Mouse (Mus musculus): ENCODE data around the gene Il21.
A peak's percentile ranks its signal among the peaks of the same experiment; 100 is the strongest.

The Il21 gene

GRCm38 (mm10) chr3:37232586-37233222, at the start of gene Il21:
TSS of gene Il21 (minus strand) at chr3:37232636.
- no peak for DNase-seq

DNA sequence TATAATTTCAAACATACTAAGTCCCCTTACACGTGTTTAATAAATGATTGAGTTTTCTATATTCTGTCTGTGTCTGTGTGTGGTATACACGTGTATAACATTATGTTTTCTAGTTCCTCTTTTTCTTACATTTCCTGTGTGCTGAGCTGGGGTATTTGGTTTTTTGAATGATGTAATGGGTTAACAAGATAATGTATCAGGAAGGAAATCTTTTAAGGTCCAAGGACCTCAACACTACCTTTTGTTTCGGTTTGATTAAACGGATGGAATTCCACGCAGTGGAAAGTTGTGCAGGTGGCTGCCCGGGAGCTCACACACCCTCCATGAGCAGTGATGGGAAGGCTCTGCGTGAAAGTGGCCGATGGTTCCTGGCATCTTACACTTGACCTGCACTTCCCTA, 48.4 kb upstream of the Il21 start:
- no peak for DNase-seq

- no peak for DNase-seq
Observed at GRCm38 (mm10) chr3:37280221-37280620, 47.8 kb upstream of the Il21 start.

- no peak for DNase-seq
Observed at GRCm38 (mm10) chr3:37274661-37275060, 42.2 kb upstream of the Il21 start.

GRCm38 (mm10) chr3:37273092-37273491, 40.7 kb upstream of the Il21 start:
- DNase-seq = no peak

DNA sequence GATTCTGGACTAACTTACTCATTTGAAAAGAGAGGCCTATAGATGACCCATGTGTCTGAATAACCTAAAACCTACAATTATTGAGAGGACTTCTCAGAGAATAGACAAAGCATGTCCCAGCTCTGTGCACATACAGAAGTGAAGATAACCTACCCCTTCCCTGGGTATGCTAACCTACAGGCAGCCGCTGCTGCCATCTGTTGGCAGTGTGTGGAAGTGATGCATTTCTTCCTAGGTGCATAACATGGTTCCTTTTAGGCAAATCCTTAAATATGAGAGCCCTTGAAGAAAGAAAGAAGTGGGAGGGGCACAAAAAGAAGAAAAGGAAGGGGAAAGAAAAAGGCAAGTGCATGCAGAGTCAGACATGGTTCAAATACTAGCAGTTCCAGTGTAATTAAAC, 38.8 kb upstream of the Il21 start:
- DNase-seq = peak; percentile 32 to 37

GRCm38 (mm10) chr3:37269926-37270325, 37.5 kb upstream of the Il21 start:
- no peak for DNase-seq

DNA sequence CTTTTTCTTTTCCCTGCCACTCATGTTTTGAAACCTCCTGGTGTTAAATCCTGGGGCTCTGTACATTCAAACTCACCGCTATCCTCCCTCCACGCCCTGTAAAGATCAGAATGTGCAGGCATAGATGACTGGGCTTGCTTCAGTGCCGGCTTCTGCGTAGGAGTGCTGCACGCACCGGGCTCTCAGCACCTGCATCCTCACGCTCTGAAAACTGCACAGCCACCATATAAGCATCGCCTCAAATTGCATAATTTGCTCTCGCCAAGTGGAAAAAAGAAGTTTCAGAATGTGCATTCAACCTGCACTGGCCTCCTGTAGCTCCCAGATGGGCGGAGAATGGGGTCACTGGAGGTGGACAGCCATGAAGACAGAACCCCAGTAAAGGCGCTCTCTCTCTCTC, 35.9 kb upstream of the Il21 start:
- DNase-seq = no peak

GRCm38 (mm10) chr3:37259331-37259999, 27.0 kb upstream of the Il21 start:
- no peak for DNase-seq

GRCm38 (mm10) chr3:37257776-37258175, 25.3 kb upstream of the Il21 start:
- DNase-seq = no peak

DNA sequence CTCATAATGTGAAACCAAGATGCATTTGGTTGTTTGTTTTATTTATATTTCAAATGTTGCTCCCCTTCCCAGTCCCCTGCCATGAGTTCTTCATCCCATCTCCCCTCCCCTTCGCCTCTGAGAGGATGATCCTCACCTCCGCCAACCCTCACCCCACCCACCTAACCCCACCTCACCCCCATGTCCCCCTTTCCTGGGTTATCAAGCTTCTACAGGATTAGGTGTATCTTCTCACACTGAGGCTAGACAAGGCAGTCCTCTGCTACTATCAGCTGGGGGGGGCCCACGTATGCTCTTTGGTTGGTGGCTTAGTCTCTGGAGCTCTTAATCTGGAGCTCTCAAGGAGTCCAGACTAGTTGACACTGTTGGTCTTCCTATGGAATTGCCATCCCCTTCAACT, 18.5 kb upstream of the Il21 start:
- DNase-seq = no peak

- no peak for DNase-seq
Observed at GRCm38 (mm10) chr3:37235025-37235424, 2.6 kb upstream of the Il21 start.

GRCm38 (mm10) chr3:37231153-37231552, 1.3 kb downstream of the Il21 start:
- no peak for DNase-seq

DNA sequence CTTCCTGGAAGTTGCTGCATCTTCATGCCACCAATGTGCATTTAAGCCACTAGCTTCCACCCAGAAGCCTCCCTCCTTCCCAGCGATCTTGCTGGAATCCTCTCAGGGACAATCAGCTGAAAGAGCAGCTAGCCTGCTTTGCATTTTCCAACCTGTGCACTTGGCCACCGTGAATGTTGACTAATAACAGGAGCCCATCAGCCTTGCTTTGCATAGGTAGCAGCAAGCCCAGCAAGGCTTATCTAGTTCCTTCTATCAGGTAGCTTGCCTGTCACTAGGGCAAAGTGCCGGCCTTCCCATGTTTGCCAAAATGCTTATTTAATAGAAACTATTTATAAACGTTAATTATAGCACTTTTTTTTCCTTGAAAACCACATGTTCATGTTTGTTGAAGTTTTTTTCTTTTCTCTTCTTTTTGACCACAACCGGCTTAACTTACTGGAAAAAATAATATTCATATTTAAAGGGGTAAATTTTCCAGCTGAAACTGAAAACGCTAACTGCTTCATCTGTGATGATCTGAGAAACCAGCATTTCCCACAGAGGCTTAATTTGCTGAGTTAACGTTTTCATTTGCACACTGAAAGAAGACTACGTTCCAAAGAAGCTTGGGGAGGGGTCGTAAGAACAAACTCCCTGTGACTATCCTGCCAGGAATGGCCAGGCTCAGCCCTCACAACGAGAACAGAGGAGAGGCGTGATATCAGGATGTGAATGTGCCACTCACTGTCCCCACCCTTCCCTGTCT, 3.2 kb downstream of the Il21 start:
- no peak for DNase-seq

DNA sequence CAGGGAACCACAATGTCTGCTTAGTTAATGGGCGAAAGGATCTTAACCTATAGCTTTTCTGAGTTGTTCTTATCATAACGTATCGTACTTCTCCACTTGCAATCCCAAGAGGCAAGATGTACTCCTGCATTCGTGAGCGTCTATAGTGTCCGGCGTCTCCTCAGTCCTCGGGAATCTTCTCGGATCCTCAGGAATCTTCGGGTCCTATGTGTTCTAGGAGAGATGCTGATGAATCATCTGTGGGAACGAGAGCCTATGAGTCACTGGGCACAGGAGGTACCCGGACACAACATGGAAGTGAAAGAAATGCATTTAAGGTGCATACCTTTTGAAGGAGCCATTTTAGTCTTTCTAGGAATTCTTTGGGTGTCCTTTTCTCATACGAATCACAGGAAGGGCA, 7.3 kb downstream of the Il21 start:
- DNase-seq = no peak

DNA sequence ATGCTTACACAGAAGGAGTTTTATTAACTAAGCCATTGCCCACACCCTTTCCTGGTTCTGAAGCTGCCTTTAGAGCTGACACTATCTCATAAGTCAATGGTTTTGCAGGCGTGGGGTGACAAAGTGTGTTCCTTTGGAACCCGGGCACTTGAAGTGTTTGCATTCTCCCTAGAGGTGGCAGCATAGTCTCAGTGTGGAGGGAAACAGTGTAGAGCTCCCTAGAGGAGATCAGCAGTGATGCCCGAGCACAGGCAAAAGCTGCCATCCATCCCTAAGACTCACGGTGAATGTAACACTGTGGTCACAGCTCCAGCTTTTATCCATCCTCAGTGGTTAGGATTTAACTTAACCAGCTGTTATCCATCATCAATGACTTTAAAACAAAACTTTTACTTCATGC, 13.4 kb downstream of the Il21 start:
- peak; percentile 22 to 34 for DNase-seq

DNA sequence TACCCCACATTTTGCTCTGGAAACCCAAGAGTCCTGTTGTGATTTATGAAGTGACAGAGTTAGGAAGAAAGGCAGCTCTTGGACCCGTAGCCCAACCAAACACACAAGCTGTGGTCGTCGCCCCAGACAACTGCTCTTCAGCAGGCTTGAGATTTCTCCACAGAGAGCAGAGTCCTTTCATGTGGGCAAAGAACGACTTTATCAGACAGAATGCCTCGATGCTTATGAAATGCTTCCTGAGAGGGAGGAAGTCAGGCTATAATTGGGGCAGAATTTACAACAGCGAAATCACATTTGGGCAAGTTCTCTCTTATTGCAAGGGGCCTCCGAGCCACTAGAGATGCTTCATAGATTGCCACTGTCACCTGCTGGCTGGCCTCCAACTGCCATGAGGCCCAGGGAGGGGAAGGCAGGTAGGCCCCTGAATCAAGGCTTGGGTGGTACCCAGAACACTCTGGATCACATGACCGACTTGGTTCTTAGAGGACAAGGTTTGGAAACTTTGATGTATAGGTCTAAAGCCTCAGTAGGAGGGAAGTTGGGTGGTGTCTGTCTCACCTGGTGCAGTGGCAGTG, 27.1 kb downstream of the Il21 start:
- DNase-seq = no peak

DNA sequence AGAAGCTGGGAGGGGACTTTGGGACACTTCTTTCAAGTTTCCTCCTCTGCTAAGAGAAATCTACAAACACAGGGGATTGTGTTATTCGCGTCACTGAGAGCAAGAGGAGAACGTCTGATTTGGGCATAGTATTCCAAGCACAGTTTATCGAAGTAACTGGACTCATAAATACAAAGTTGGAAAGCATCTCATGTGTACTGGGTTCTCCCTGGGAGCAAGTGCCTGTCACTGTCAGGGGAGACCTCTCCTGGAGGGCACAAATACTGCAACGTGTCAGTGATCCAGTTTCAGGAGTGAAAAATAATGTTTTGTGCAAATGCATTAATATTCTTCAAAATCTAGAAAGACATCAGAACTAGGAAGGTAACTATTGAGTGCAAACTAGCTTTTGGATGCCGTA, 27.9 kb downstream of the Il21 start:
- peak; percentile 7 to 22 for DNase-seq

DNA sequence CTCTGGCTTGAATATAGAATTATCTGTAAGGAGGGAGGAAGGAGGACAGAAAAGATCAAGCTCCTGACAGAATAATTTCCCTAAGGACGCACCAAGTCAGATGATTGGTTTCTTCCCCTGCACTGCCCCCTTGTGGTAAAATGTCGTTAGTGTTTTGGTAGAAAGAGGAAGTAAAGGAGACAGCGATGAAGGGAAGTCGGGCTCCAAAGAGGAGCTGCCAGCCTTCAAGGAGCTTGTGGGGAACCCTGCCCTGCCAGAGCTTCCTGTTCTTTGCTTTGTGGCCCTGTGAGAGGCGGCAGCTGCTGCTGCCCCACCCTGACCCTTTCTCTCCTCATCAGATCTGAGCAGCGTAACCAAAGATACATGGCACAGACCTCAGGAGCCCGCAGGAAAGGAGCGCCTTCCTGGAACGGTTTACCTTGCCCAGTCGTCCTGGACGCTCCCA, 28.4 kb downstream of the Il21 start:
- peak; percentile 66 to 69 for DNase-seq

DNA sequence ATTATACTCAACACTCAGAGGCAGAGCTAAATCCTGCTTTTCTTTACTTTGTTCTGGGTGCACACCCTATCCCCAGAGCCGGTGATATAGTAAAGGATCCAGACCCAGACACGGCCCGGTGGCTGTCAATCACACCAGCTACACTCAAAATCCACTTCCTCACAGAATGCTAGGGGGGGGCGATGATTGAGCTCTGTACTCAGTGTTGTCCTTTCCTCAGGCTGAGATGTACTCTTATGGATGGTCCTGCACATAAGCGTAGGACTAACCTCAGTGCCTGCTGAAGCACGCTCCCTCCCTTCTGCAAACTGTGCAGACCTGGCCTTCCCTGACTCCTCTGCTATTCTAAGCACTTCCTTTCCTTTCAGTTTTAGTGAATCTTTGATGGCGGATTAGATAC, 29.6 kb downstream of the Il21 start:
- no peak for DNase-seq

- no peak for DNase-seq
Observed at GRCm38 (mm10) chr3:37201122-37201916, 31.1 kb downstream of the Il21 start.

GRCm38 (mm10) chr3:37198302-37198701, 34.1 kb downstream of the Il21 start:
- no peak for DNase-seq

DNA sequence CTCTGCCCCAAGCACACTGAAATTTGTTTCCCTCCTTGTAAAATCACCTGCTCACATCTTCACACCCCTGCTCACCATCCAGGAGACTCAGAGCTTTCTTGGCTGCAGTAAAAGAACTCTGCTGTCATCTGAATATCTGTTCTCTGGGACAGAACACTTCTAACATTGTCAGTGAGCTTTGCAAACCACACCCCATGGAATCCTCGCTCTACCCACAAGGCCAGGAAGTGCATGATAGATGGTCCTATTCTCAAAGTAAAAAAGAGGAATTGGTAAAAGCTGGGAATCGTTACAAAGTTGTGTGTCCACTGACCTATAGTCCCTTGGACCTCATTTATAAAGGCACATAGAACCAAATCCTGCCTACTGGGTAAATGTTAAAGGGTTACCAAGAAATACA, 40.5 kb downstream of the Il21 start:
- no peak for DNase-seq
